Mouse (Mus musculus) limb, embryonic 10.5 days (tissue): ENCODE measurements at regions not wholly inside any gene's neighbourhood (a gene's known extent, or its start where the extent isn't known, plus 50 kb on each side); places are given as distances from the start of the nearest gene placed in this dataset.

ENCODE experiments used
- DNase-seq: peaks from one replicate; pipeline ENCODE4 v3.0.0-alpha.2; 2017; ENCODE audit warnings: low spot score
- H3K27ac ChIP-seq: fragments of 300-500 bp; sonication (generic); 2 replicates; pipeline ENCODE4 v1.5.1; 2016; ENCODE audit warnings: mild to moderate bottlenecking
- H3K27me3 ChIP-seq: fragments of 300-500 bp; sonication (generic); 2 replicates; pipeline ENCODE4 v1.6.1; 2016; ENCODE audit warnings: low read depth, mild to moderate bottlenecking; ENCODE audit not compliant: poor library complexity, severe bottlenecking
- H3K36me3 ChIP-seq: fragments of 300-500 bp; sonication (generic); 2 replicates; pipeline ENCODE4 v1.6.1; 2016; ENCODE audit warnings: mild to moderate bottlenecking, moderate library complexity
- H3K4me1 ChIP-seq: fragments of 300-500 bp; sonication (generic); 2 replicates; pipeline ENCODE4 v1.6.1; 2016
- H3K4me3 ChIP-seq: fragments of 300-500 bp; sonication (generic); 2 replicates; pipeline ENCODE4 v1.5.1; 2016; ENCODE audit warnings: mild to moderate bottlenecking, moderate library complexity
- H3K9me3 ChIP-seq: fragments of 300-500 bp; sonication (generic); replicated peaks from 2 replicates; pipeline ENCODE4 v1.6.1; 2016; ENCODE audit warnings: mild to moderate bottlenecking
- WGBS: fragments of 180-500 bp; shearing (Covaris S2); methylation state at CpG from one replicate; pipeline ENCODE4 v1.1.7; 2016; 5-methylcytosine and 5-hydroxymethylcytosine counted together

- H3K27me3 ChIP-seq, result peaks cover 45% of the 10 kb centered on the region
- H3K9me3 ChIP-seq, result no peaks in the 10 kb centered on the region
- no peak overlapping the region for H3K27ac ChIP-seq
- H3K4me3 ChIP-seq, result peak overlapping the region; percentile 17
- H3K36me3 ChIP-seq, result no peaks in the 10 kb centered on the region
- peaks cover 7% of the 10 kb centered on the region for H3K4me1 ChIP-seq
- WGBS, result 15% methylated on average over 21 of the region's 21 CpGs
- DNase-seq, result peak; percentile 38
Measured at GRCm38 (mm10) chr9:69907123-69907945, 81.9 kb upstream of the Bnip2 start.

GRCm38 (mm10) chr9:69910621-69911020 is 78.6 kb upstream of the Bnip2 start:
- Histone ChIP-seq H3K4me1 (peaks cover 7% of the 10 kb centered on the region), H3K36me3 (no peaks in the 10 kb centered on the region), H3K9me3 (no peaks in the 10 kb centered on the region), H3K27ac (no peak overlapping the region), H3K4me3 (no peak overlapping the region), H3K27me3 (peaks cover 48% of the 10 kb centered on the region)
- 82% methylated on average over 4 of the region's 4 CpGs for WGBS
- no peak for DNase-seq

- Histone ChIP-seq H3K9me3 (no peaks in the 10 kb centered on the region), H3K36me3 (no peaks in the 10 kb centered on the region), H3K4me3 (no peak overlapping the region), H3K4me1 (no peaks in the 10 kb centered on the region), H3K27me3 (0 out of 2 replicates have a peak, but pooled peaks cover 2% of the 10 kb centered on the region), H3K27ac (no peak overlapping the region)
- WGBS, result 71% methylated on average over 2 of the region's 2 CpGs
- DNase-seq, result no peak
Measured at GRCm38 (mm10) chr9:69928126-69928525, 61.1 kb upstream of the Bnip2 start.

GRCm38 (mm10) chr9:69937863-69938262 is 51.4 kb upstream of the Bnip2 start:
- no peak overlapping the region for H3K4me3 ChIP-seq
- H3K27me3 ChIP-seq, result peaks cover 21% of the 10 kb centered on the region; the same call in 1 of the 2 replicates
- H3K36me3 ChIP-seq, result no peaks in the 10 kb centered on the region
- no peaks in the 10 kb centered on the region for H3K9me3 ChIP-seq
- H3K4me1 ChIP-seq, result peaks cover 6% of the 10 kb centered on the region; the same call in 1 of the 2 replicates
- WGBS, result 78% methylated on average over 3 of the region's 3 CpGs
- DNase-seq, result no peak
- no peak overlapping the region for H3K27ac ChIP-seq
